Mouse (Mus musculus) Muller cell, postnatal 12 days (primary cell): ENCODE data around the gene Ctcf.
"Not testable (repeated sequence)": the region's sequence is repeated elsewhere in the genome, so short reads cannot be mapped to it uniquely, and the experiment has no call there.

Experiments used
- DNase-seq: peaks from one replicate; pipeline ENCODE4 v3.0.0-alpha.2; 2015; ENCODE audit errors: inconsistent ontology term

Ctcf gene

DNA sequence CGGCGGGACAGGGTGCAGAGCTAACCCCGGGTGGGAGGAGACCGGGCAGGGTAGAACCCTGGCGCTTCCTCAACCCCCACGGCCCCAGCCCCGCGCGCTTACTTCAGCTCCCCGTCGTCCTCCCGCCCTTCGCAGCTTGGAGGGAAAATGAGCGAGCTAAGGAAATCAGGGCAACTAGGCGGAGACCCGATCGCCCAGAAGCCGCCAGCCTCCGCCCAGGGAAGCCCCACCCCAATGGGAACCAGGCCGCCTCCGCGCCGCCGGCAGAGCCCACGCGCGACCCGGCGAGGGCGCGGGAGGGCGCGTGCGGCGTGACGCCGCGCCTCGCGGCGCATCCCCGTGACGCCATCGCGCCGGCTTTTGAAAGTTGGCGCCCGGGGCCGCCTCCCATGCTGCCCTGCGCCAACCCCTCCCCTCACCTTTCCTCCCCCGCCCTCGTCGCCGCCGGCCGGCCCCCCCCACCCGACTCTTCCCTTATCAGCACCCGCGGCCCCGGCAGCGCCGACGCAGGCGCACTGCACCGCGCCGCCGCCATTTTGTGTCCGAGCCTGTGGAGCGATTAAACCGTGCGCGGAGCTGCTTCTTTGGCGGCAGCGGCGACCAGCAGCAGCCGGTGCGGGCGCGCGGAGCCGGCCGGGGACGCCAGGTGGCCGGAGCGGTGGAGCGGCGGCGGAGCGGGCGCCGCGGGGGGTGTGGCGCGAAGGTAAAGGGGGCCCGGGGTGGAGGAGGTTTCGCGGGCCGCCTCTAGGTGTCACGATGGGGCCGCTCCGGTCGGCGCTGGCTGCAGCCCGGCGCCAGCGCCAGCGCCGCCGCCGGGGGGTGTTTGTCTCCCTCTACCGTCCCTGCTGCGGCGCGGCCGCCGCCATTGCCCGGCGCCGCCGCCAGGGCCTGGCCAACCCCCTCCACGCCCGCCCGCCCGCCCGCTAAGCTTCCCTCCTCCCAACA, at the start of gene Ctcf:
Gene Ctcf, plus strand, starts transcription at position 551 of the 945 bp plus-strand sequence.
- DNase-seq: peak; percentile 96

DNA sequence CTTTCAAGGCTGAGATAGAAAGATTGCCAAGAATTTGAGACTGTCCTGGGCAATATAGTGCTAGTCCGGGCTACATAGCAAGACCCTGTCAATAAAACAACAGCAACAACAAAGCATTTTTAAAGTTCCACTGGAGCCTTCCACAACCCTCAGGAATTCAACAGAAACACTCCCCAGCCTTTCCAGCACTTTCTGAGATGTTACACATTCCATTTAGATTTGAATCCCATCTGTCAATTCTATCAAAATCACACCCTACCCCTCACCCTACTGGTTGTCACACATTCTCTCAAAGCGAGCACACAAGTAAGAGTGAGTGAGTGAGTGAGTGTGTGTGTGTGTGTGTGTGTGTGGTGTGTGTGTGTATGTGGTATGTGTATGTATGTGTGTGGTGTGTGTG, 43.9 kb upstream of the Ctcf start:
- peak; percentile 78 for DNase-seq

DNA sequence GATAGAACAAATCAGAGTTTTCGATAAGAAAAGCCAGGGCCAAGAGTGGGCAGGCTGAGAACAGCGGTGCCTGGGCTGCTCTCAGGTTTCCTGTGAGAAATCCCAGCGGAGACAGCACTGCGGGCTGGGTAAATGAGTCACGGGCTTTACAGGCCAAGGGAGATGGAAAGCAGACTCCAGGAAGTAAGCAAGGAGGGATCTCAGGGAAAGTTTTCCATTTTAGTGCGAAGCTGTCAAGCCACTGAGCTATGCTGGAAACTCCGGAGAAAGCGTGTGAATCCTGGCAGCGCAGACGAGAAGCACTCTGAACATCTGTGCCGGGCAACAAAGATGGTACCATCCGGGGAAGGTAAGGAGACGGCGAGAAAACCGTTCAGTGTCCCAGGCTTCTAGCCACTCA, 42.5 kb upstream of the Ctcf start:
- DNase-seq: peak; percentile 59

DNA sequence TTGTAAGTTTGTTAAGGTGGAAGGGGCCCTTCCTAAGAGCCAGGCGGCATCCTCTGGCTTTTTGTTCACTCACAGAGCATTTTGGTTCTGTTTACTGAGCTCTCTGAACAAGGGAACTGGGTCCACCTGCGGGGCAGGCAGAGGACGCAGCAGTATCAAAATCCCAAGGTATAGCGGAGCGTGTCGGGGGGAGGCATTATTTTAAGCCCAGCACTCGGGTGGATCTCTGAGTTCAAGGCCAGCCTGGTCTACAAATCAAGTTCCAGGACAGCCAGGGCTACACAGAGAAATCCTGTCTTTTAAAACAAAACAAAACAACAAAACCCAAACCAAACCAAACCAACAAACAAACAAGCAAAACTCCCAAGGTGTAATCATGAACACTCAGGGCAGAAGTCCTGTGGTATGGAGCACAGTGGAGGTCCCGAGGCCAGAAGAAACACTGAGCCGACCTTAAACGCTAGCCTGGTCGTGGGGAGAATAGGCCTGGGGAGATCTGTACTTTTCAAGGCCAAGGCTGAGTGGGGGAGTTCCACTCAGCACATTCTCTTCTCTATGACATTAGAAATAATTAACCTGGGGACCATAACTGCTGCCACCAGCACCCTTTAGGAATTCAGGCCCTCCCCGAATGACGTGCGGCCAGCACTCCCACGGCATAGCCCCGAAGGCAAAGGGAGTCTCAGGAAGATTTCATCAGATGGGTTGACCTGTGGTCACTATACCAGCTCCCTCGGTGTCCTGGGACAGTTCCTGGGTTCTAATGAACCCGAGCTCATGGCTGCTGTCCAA, 41.7 kb upstream of the Ctcf start:
- DNase-seq: no peak

DNA sequence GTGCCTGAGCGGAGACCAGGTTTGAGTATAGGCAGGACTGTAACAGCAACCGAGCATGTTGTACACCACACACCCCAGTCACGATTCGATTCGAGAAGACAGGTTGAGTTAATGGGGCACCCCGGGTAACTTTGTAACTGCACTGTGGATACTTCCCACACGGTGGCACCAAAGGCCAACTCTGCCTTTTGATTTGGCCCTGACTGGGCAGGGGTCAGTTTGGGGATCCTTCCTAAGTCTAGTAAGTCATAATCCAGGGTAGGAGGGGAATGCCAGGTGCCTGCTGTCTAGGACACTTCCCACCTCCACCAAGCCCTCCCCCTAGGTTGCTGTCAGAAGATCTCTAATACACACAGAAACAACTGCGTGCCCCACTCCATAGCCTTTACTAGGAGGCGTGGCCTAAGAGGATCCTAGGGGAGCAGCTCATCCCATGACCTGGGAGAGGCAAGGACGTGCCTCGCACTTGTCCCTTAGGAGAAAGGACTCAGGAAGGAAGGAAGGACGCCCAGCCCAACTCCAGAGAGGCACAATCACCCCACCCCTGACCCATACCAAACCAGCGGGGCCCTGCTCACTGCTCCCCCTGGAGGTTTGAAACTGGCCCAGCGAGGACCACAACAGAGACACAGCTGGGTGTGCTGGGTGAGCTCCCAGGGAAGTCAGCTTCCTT, 39.9 kb upstream of the Ctcf start:
- DNase-seq: peak; percentile 59

DNA sequence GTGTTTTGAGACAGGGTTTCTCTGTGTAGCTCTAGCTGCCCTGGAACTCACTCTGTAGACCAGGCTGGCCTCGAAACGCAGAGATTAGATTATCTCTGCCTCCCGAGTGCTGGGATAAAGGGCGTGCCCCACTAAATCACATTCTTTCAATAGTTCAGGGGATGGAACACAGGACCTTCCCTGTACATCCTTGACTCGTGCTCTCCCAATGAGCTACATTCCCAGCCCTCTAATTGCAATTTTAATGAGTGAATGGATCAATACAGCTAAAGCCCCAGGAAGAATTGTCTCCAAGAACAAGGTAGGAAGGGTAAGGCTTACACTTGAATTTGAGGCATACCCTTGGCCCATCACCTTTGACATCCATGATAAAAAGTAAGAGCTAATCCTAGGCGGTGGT, 37.6 kb upstream of the Ctcf start:
- DNase-seq: no peak

DNA sequence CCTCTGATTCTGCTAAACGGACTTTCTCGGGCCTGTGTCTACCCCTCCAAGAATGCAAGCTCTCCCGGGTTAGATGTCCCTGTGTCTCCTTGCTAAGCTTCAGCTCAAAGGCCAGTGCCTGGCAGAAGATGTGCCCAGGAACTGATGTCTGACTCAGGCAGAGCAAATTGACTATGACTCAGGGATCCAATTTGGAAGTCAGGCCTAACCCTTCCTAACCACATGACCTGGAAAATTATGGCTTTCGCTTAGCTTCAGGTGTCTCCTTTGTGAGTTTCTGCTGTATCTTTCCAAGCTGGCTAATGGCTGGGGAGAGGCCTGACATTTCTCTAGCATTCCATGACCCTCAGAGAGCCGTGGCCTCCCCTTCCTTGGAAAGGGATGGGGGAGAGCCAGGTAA, 35.1 kb upstream of the Ctcf start:
- DNase-seq: no peak

DNA sequence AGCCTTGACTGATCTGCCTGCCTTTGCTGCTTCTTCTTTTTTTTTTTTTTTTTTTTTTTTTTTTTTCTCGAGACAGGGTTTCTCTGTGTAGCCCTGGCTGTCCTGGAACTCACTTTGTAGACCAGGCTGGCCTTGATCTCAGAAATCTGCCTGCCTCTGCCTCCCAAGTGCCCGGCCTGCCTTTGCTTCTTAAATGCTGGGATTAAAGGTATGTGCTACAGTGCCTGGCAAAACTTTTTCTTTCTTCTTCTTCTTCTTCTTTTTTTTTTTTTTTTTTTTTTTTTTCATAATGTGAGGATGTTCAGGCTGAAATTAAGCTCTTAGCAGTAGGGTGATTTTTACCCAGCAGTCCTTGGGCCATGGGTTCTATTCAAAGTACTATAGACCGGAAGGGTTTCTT, 33.8 kb upstream of the Ctcf start:
- DNase-seq: not testable (repeated sequence)

DNA sequence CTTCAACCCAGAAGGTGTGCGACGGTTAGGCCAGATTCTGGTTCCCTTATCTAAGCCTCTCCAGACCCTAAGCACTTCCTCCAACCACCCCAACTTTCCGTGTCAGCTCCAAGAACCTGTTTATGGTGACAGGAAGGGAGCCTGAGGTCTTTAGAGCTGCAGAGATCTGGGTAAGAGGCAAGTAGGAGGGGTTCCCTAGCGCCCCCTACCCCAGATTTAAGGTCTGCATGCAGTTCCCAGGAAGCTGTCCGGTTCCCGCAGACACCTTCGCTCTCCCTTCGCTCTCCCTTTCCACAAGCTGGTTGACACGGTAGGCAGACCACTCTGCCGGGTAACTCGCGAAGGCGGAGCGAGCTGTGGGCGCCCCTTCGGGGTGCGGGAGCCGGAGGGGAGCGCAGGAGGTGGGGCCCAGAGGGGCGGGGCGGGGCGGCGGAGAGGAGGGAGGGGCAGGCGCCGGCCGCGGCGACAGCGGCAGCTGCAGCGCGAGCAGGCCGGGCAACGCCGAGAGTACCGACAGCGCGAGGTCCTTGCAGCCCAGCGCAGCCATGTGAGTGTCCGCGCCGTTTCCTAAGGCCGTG, 31.5 kb upstream of the Ctcf start, which contains the start of gene Ripor1:
Gene Ripor1, plus strand, starts transcription at position 452 of the 578 bp plus-strand sequence.
- peak; percentile 92 for DNase-seq

DNA sequence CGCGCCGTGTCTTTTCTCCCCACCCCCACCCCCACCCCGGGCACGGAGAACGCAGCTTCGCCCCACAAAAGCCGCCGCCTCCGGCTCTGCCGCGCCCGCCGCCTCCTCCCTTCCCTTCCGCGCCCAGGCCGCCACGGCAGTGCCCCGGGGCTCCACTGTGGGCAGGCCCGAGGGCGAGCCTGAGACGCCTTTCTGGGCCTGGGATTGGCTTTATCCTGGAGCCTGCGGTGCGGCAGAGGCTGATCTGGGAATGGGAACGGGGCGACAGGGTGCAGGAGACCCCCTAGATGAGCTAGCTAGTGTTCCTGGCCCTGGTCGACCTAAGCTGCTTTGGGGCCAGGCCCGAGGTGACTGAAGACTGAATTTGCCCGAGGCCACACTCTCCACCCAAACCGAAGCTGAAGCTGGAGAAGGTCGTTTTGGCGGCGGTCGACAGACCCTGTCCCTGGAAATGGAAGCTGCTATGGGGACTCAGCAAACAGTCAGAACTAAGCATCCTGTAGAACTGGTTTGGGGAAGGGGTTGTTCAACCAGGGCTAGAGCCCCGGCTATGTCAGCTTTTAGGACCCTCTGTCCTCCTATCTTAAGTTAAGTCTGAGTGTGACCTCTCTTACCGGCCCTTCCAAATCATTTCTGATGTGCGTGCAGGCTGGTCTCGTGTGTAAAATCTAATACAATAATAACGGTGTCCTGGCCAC, 30.7 kb upstream of the Ctcf start:
- peak; percentile 61 for DNase-seq

DNA sequence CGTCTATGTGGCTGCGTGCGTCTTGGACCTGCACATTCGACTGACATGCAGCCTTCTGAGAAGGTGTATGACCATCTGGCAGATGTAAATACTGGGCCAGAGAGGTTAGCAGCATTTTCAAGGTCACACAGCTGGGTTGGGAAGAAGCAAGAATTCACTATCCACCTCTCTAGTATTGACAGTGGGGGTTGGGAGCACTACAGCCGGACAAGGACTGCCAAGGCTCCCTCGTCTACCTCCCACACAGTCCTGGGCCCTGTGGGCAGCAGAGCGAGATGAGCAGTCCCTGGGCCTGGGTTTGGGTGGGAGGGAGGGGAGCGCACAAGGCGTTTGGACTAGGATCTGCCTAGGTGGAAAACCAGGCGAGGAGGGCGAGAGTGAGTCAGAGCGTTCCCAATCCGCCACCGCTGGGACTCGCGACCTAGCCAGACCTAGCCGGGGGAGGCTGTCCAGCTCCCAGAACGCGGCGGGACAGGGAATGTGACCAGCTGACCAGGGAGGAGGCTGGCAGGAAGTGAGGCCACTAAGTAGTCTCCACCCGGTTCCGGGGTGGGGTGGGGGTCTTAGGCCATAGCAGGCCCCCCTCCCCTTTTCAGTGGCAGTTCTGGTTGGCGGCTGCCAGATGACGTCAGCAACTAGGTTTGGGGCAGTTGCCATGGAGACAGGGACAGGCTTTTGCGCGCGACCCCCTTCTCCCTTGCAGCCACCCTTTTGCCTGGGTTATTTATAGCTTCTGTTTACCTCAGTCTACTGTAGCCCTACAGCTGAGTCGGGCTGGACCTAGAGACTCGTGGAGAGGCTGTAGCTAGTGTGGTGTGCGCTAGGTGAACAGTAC, 30.0 kb upstream of the Ctcf start:
- peak; percentile 95 for DNase-seq

DNA sequence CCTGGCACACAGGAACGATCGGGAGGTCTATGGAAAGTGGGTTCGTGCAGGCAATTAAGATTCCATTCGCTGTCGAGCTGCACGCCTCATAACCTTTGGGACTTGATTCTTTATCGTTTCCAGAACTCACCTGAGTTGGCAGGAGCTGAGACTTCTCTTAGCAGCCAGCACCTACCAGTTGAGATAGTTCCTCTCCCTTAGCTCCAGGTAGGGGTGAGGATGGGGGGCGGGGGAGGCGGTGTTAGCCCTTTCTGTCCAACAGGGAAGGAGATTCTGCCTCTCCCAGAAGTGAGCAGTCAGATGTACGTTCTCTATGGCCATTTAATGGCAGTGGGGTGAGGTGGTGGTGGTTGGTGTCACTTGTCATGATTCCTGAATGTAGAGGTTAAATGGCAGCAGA, 29.3 kb upstream of the Ctcf start:
- DNase-seq: no peak

DNA sequence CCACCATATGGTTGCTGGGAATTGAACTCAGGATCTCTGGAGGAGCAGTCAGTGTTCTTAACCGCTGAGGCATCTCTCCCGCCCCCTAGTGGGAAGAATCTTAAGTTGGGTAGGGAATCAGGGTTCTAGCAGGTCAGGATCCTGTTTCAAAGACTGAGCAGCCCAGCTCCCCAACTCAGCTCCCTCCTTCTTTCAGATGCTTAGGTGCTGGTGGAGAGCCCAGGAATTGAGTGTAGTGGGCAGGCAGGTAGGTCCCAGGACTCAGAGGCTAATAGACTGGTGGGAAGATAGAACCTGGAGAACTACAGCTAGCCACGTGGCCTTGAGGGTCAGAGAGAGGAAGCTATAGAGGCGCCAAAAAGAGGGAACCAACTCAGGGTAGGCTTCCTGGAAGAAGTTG, 28.7 kb upstream of the Ctcf start:
- no peak for DNase-seq

DNA sequence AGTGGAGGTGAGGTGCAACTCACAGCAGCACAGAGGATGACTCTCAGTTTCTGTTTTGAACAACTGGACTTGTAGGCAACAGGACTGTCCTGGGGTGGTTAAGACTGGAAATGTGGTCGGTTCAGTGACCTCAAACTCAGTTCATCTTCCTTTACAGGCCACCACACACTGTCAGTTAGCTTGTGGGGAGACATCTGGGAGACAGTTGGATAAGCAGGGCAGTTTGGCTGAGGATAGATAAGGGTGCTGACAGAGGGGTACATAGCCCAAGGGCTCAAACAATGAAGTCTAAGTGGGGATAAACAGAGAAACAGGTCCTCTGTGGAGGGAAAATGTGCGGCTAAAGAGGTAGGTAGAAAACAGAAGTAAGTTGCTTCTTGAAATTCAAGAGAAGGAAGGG, 27.0 kb upstream of the Ctcf start:
- DNase-seq: no peak

DNA sequence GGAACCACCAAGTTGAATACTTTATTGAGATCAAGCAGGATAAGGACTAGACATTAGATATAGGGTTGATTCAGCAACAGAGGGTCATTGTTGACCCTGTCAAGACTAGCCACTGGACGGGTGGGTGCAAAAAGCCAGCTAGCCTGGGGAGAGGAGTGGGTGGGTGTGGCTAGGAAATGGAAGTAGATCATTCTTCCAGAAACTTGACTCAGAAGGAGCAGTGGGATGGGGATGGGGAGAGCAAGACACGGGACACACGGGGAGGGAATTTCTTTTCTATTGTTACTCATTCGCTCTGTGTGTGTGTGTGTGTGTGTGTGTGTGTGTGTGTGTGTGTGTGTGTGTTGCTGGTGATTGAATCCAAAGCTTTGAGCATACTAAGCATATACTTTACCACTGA, 26.6 kb upstream of the Ctcf start:
- no peak for DNase-seq

DNA sequence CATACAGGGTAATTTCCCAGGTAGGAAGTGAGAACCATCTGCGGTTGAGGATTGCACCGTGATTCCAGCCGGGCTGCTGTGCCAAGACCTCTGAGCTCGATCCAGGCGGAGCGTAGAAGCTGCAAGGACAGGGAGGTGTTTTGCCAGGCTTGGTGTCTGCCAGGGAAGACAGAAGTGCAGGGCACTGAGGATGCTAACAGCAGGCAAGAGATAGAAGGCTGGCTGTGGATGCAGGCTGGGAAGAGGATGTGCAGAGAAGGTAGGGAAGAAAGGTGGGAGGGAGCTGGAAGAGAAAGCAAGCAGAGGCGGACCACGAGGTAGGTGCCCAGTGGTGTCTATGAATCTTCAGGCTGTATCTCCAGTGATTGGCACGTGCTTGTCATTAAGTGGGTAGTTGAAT, 24.5 kb upstream of the Ctcf start:
- no peak for DNase-seq

DNA sequence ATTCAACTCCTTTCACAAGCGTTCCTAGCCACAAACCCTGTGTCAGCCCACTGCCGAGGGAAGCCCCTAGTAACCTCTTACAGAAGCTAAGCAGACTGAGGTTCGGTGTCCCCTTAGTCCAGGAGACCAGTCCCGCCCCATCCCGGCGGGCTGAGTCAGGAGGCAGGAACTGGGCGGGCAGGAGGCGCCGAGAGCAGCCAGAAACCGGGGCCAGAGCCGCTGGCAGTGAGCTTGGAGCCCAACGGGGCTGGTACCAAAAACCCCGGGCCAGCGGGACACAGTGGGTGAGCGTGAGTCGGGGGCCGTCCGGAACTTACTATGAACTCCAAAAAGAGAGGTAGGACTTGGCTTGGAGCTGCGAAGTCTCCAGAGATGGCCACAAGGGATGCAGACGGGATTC, 23.3 kb upstream of the Ctcf start:
- peak; percentile 75 for DNase-seq

DNA sequence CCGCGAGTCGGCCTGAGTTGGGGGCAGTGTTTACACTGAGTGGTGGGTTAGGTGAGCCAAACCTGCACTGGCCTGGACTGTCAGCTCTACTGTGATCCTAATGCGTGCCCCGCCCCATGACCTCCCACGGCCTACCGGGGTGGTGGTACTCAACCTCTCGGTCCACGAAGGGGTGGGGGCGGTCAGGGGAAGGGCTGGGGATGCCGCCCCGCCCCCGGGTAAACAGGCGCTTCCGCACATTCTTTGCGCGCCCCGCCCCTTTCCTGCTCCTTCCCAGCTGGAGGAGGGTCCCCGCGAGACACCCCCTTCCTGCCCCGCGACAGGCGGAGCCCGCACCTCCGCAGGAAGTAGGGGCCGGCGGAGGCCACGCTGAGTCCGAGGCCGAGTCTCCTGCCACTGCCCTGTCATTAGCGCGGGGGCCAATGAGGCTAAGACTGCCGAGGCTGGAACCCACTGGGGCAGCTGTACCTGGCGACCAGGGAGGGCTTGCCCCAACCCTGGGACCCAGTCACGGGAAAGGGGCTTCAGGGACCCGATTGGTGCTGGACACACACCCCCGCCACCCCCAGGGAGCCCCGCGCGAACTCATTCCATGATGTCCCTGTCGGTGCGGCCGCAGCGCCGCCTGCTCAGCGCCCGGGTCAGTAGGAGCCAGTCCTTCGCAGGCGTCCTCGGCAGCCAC, 22.4 kb upstream of the Ctcf start:
- DNase-seq: peak; percentile 77

DNA sequence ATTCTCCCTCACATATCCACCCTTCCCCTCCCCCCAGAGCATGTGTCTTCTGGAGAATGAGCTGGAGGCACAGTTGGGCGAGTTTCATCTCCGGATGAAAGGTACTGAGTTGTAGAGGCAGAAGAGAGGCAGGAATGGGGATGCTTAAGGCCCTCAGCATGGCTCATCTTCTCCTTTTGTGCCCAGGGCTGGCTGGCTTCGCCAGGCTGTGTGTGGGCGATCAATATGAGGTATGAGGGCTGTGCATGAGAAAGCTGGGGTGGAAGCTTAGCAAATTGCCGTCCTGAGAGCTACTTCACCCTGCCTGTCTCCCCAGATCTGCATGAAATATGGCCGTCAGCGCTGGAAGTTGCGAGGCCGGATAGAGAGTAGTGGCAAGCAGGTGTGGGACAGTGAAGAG, 20.4 kb upstream of the Ctcf start:
- no peak for DNase-seq
